Mouse (Mus musculus) cerebellum, postnatal 4 days (tissue): ENCODE measurements around the gene Gm12569.

Experiments
- DNase-seq, 2 experiments: peaks; one replicate each; pipeline ENCODE4 v3.0.0; 2022; ENCODE audit warnings: low spot score in 2 of 2, mixed read lengths in 1 of 2

Gene Gm12569

GRCm38 (mm10) chr11:51220308-51220707 lies at the start of gene Gm12569:
Gene Gm12569 (plus strand): TSS chr11:51220473.
- no peak for DNase-seq

GRCm38 (mm10) chr11:51202726-51203125 lies 17.5 kb upstream of the Gm12569 start:
- no peak for DNase-seq

GRCm38 (mm10) chr11:51207758-51208157 lies 12.5 kb upstream of the Gm12569 start:
- DNase-seq: no peak

- no peak for DNase-seq
Measured at GRCm38 (mm10) chr11:51211426-51211825, 8.8 kb upstream of the Gm12569 start.

GRCm38 (mm10) chr11:51214021-51214420 lies 6.3 kb upstream of the Gm12569 start:
- no peak for DNase-seq

GRCm38 (mm10) chr11:51219396-51219980 lies 785 bp upstream of the Gm12569 start:
- no peak for DNase-seq

GRCm38 (mm10) chr11:51227104-51227503 lies 6.8 kb downstream of the Gm12569 start:
- DNase-seq: no peak

- no peak for DNase-seq
Measured at GRCm38 (mm10) chr11:51234626-51235025, 14.4 kb downstream of the Gm12569 start.

- no peak for DNase-seq
Measured at GRCm38 (mm10) chr11:51242897-51243296, 22.6 kb downstream of the Gm12569 start.

GRCm38 (mm10) chr11:51257006-51257405 lies 36.7 kb downstream of the Gm12569 start:
- no peak for DNase-seq

- DNase-seq: no peak
Measured at GRCm38 (mm10) chr11:51261680-51262219, 41.5 kb downstream of the Gm12569 start, which contains the start of gene Clk4. Gene Clk4 (plus strand): TSS chr11:51261730.

- peak; percentile 95 to 97 for DNase-seq
Measured at GRCm38 (mm10) chr11:51262342-51263285, 42.3 kb downstream of the Gm12569 start, which contains the start of gene BC049762. Gene BC049762 (minus strand): TSS chr11:51263046.

GRCm38 (mm10) chr11:51263286-51263831 lies 43.1 kb downstream of the Gm12569 start:
- peak in 1 of 2 experiments; percentile 31 for DNase-seq

- DNase-seq: no peak
Measured at GRCm38 (mm10) chr11:51264352-51264751, 44.1 kb downstream of the Gm12569 start.

GRCm38 (mm10) chr11:51265326-51265725 lies 45.1 kb downstream of the Gm12569 start:
- DNase-seq: no peak

GRCm38 (mm10) chr11:51274418-51274817 lies 54.1 kb downstream of the Gm12569 start:
- DNase-seq: no peak
